Mouse (Mus musculus) B cell, adult 2 months (primary cell): ENCODE measurements around the gene Itgal.
A peak's percentile ranks its signal among the peaks of the same experiment; 100 is the strongest.
"Not testable (repeated sequence)": the region's sequence is repeated elsewhere in the genome, so short reads cannot be mapped to it uniquely, and the experiment has no call there.

Experiments
- DNase-seq, 2 experiments: peaks; one replicate each; pipeline ENCODE4 v3.0.0; 2022

Gene Itgal

DNA sequence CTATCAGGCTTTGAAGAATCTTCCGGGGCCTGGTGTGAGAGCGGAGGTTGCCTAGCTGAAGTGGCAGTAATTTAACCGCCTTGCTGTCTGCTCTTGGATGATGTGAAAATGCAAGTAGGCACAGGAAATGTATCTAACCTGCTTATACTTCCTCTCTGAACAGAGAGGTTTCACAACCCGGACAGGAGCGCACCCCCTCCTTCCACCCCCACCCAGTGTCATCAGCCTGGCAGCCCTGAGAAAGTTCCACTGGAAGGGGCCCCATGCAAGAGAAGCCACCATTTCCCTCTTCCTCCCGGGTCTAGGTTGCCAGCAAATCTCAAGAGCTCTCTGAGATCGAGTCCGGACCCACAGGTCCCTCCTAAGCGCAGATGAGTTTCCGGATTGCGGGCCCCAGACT, at the start of gene Itgal:
Gene Itgal (plus strand): TSS at position 163 of the 400 bp plus-strand sequence.
- DNase-seq: peak; percentile 68 to 77

DNA sequence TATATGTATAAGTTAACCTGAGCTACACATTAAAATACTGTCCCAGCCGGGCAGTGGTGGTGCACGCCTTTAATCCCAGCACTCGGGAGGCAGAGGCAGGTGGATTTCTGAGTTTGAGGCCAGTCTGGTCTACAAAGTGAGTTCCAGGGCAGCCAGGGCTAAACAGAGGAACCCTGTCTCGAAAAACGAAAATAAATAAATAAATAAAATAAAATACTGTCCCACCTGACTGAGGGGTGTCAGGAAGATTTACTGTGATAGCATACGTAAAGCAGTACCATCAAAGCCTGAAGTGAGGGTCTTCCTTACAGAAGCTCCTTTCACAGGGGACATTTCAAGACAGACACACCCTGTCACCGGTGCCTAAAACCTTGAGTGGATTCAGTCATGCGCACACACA, 45.5 kb upstream of the Itgal start:
- not testable (repeated sequence) for DNase-seq

DNA sequence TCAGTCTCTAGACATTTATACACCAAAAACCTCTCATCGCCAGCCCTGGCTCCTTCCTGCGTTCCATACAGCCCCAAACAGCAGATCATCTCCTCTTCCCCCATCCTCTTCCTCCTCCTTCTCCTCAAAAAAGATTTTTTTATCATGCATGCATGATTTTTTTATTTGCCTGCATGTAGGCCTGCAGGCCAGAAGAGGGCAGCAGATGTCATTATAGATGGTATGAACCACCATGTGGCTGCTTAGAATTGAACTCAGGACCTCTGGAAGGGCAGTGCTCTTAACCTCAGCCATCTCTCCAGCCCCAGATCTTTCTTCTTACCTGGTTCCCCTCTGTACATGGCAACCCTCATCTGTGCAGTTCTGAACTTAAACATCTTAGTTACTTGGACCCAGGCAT, 43.6 kb upstream of the Itgal start:
- peak; percentile 53 to 54 for DNase-seq

DNA sequence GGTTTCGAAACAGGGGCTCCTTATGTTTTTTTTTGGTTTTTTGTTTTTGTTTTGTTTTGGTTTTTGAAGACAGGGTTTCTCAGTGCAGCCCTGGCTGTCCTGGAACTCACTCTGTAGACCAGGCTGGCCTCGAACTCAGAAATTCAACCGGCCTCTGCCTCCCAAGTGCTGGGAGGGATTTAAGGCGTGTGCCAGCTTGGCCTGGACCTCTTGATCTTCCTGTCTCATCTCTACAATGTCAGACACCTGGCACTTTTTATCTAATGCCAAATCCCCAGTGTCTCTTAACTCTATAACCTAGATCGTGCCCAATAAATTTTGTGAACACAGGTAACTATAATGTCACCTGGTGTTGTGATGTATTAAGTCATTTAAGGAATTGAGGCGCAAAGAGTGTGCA, 42.7 kb upstream of the Itgal start:
- no peak for DNase-seq

DNA sequence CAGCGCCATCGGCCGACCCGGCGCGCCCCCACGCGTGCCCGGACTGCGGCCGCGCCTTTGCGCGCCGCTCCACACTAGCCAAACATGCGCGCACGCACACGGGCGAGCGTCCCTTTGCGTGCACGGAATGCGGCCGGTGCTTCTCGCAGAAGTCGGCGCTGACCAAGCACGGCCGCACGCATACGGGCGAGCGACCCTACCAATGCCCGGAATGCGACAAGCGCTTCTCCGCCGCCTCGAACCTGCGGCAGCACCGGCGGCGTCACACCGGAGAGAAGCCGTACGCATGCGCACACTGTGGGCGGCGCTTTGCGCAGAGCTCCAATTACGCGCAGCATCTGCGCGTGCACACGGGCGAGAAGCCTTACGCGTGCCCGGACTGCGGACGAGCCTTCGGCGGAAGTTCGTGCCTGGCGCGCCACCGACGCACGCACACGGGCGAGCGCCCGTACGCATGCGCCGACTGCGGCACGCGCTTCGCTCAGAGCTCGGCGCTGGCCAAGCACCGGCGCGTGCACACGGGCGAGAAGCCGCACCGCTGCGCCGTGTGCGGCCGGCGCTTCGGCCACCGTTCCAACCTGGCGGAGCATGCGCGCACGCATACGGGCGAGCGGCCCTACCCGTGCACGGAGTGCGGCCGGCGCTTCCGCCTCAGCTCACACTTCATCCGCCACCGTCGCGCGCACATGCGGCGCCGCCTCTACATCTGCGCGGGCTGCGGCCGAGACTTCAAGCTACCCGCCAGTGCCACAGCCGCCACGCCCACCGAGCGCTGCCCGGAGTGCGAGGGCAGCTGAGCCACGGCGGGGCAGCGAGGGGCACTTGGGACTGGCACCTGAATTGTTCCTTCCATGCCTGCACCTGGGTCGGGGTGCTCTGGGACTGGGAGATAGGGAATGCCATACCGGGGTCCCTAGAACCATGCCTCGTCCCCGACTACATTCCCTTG, 42.0 kb upstream of the Itgal start:
- DNase-seq: peak; percentile 92 to 94

DNA sequence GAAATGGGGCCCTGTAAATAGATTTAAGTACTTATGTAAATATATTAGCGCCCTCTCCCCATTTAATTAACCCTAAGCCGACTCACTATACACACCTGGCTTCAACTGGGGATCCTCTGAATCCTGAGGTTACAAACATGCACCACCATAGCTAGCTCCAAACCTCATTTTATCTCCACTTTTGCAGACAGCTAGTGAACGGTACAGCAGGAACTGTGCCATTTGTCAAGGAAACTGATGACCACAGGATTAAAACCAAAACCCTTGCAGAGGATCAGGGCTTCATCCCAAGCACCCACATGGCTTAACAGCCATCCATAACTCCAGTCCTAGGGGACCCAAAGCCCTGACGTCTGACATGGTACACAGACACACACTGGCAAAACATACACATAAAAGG, 41.1 kb upstream of the Itgal start:
- no peak for DNase-seq

DNA sequence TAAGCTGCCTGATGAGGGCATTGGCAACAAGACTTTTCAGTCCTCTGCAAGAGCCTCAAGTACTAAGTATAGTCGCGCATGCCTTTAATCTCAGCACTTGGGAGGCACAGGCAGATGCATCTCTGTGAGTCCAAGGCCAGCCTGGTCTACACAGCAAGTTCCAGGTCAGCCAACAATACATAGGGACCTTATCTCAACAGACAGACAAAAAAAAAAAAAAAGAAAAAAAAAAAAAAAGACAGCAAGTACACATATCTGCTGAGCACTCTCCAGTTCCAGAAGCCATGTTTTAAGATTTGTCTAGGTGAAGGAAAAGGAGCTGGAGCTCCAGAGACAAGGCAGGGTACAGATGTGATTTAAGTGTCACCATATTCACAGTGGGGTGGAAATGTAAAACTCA, 40.1 kb upstream of the Itgal start:
- no peak for DNase-seq

DNA sequence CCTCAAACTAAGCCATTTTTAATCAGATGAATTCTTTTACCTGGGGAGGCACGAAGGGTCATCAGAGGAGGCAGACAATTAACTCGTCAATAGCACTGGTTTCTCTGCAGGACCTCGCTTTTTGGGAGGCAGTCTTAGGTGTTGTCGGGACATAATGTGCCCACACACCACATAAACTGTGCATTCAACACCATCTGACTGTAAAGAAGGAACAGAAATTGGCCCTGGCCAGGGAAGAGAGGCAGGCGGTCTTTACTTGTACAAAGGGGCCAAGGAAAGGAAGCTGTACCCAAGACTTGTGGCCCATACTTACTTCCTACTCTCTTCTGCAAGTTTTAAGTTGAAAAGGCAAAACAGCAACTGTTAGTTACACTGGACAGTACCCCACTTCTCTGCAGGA, 39.5 kb upstream of the Itgal start:
- no peak for DNase-seq

DNA sequence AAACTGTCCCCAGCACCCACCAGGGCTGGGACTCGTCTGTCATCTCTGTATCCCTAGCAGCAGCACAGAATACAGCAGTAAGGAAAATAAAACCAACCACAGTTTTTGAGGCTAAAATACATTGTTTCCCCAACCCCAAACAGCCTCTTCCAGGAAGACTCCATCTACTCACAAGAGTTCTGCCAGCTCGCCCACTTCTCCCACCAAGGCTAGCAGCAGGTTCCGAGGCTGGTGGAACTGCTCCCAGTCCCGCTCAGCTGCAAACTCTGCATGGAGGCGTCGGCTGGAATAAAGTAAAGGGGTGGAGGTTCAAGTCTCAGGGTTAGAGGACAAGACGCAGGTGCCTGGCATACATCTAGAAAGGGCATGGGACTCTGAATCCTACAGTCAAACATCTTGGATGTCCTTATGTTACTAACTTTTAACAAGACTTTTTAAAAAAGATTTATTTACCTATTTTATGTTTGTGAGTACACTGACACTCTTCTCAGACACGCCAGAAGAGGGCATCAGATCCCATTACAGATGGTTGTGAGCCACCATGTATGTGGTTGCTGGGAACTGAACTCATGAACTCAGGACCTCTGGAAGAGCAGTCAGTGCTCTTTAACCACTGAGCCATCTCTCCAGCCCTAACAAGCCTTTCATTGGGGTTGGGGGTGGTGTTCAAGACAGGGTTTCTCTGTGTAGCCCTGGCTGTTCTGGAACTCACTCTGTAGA, 36.7 kb upstream of the Itgal start:
- no peak for DNase-seq

DNA sequence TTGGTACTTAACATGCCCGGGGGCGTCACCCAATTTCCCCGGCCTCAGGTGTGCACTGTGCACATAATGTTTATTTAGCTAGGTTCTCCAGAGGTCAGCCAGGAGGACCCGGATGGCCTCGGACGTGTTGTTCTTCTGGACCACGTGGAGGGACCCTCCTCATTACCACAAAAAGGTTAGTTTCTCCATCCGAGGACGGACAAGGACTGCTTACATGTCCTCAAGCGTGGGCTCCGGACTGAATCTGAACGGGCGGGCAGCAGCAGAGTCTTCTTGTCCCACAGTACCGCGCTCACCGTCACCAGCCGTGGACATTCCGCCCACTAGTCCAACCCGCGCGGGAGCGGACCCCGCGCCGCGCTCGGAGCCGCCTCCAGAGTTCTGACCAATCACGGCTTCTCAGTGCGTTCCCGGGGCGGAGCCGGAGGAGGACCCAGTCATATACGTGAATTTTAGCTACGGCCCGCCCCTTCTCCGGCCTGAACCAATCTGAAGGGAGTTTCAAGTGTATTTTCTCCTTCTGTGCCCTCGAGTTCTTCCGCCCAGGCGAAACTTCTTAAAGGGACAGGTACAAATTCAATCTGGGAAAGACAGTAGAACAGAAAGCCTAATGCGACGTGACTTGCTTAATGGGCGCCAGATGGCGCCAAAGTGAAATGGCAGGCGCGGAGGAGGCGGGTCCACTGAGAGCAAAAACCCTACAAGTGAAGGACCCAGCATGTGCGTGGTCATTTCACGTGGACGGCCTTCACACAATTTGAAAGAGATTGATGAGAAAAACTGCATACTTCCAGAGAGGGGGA, 35.5 kb upstream of the Itgal start, which contains the start of gene Dctpp1:
Gene Dctpp1 (minus strand): TSS at position 401 of the 803 bp plus-strand sequence.
- peak; percentile 95 to 96 for DNase-seq

DNA sequence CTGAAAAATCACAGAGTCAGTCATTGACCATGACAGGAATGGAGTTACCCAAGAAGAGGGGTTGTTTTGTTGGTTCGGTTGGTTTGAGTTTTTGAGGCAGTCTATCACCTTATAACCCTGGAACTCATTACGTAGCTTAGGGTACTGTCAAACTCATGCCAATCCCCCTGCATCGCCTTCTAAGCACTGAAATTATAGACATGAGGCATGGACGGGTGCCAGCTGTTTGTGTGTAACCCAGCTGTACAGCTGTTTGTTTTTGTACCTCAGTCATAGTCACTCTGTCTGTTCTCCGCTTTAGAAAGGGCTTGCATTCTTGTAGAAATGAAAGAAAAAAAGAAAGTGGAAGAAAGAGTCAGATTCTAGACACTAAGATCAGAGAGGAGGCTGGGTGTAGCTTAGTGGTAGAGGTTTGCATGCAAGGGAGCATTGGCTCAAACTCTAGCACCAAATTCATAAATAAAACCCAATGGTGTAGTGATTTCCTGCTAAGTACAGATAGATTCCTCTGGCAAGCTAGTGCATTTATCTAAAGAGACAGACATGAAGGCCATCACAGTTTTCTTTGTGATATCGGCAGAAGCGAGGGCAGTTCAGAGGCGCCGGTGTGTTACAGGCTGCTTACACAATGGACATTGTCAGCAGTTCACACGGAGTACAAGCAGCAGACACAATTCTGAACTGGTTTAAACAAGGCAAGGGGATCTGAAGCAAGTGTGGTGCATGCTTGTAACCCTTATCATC, 33.7 kb upstream of the Itgal start:
- no peak for DNase-seq

DNA sequence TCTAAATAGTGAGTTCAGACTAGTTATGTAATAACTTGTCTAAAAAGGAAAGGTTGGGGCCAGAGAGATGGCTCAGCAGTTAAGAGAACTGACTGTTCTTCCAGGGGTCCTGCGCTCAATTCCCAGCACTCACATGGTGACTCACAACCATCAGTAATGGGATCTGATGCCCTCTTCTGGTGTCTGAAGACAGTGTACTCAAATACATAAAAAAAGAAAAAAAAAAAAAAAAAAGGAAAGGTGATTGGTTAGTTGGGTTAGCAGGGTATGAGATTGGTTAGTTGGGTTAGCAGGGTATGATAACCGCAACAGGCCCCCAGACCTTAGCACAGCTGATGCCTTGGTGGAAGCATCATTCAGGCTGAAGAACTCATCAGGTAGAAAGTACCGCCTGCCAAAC, 32.5 kb upstream of the Itgal start:
- DNase-seq: no peak

DNA sequence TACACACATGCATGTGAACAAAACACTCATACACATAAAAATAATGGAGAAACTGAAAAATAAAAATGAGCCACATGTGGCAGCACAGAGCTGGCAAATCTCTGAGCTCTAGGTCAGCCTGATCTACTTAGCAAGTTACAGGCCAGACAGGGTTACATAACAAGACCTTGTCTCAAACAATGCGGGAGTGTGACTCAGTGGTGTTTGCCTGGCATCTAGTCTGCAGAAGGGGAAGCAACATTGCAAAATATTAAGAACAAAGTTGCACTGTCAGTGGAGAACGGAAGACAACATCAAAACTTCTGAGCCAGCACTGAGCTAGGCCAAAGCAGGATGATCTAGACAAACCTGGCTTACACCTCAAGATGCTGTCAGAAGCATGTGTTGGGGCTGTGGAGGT, 25.8 kb upstream of the Itgal start:
- no peak for DNase-seq

DNA sequence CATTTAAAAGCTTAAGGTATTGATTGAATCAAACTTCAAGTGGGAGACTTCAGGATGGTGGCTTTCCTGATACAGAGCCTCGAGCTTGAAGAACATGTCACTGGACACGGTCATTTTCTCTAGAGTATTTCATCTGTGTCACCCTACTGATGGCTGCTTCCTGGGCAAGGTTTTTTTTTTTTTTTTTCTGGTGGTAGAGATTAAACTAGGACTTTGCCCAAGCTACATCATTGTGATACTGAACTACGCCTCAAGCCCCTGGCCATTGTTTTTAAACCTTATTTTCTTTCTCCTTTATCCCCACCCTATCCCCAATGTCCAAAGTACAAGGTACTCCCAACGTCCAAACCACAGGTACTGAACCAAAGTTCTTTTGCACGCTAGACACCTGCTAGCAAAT, 25.4 kb upstream of the Itgal start:
- no peak for DNase-seq

DNA sequence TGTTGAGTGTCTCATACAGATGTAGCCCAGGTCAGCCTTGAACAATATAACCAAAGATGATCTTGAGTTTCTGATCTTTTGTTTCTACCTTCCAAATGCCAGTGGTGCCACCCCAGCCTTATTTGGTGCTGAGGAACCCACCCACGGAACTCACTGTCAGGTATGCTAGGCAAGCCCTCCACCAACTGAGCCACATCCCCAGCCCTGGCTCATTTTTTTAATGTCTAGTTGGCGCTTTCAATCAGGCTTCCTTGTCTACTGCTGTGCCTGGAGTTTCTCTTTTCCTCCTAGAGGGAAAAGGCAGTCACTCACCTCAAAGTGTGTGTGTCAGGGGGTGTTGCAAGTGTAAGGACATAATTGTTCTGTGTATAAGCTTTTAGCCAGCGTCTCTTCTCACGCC, 25.0 kb upstream of the Itgal start:
- no peak for DNase-seq

DNA sequence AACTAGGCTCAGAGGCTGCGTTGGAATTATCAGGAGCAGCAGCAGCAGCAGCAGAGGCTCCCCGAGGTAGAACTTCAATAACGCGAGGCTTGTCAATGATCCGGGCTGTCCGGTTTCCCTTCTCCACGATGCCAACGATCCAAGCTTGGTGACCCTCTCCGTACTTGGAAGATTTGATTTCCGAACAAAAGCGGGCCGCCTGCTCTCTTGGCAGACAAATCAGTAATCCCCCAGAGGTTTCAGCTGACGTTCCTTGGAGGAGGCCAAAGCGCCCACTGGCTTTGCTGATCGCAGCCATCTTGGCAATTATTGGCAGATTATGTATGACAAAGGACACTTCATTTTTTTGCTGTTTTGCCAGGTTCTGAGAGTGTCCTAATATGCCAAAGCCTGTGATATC, 23.5 kb upstream of the Itgal start:
- DNase-seq: no peak

DNA sequence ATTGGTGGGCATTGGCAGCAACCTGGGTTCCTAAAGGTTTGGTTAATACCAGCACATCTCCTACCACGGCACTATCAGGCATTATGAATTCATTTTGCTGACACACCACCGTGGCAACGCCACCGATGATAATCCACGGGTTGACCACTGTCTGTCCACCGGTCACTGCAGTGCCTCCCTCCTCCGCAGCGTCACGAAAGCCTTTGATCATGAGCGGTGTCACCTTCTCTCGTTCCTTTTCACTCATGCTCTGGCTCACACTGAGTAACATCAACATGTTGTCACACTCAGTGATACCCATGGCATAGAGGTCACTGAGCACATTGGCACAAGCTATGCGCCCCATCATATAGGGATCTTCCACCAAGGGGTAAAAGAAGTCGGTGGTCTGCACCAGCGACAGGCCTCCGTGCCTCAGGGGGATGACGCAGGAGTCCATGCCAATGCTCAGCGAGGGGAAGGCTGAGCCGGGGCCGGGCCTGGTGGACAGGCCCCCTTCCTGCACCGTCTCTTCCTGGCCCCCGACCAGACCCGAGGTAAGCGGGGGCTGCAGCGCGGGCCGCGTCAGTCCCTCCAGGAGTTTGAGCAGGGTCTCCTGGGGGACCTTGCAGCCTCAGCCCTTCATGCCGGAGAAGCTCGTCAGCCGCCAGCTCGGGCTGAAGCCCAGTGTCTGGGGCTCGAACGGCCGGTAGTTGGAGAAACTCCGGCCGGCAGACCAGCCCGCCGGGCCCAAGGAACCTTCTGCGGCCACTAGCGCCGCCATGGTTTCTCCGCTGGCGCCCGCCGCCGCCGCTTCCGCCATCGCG, 22.7 kb upstream of the Itgal start:
- no peak for DNase-seq

DNA sequence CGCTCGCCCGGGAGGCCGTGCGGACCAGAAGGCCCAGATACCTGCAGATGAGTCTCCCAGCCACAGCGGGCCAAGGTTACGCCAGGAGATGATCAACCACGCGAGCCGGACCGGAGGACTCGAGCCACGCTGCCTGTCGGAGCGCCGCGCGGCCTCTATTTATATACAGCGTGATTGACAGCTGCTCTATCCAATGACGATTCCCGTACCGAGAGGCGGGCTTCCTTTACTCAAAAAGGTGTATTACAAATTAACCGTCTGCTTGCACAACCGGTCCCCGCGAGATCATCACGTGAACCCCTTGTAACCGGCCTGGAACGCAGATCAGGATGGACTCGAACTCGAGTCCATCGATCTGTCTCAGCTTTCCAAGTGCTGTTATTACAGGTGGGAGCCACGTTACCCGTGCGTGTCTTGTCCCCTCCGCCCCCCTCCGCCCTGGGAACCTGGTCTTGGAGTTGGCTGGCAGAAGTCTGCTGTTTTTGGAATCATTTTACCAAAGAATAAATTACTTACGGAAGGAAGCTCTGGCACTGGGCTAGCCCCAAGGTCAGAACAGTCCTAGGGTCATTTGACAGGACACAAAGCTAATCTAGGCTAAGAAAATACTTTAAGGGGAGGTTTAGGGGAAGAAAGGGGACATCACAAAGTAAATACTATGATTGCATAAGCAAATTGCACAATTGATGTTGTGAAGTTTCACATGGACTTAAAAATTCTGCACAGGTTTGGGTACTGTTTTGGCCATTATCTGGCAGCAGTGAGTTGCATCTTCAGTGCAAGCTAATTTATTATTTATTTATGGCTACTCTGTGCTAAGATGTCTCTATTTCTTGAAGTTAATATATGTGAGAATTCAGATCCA, 21.9 kb upstream of the Itgal start, which contains the start of gene Sephs2:
Gene Sephs2 (minus strand): TSS at position 131 of the 865 bp plus-strand sequence.
- DNase-seq: peak; percentile 93

DNA sequence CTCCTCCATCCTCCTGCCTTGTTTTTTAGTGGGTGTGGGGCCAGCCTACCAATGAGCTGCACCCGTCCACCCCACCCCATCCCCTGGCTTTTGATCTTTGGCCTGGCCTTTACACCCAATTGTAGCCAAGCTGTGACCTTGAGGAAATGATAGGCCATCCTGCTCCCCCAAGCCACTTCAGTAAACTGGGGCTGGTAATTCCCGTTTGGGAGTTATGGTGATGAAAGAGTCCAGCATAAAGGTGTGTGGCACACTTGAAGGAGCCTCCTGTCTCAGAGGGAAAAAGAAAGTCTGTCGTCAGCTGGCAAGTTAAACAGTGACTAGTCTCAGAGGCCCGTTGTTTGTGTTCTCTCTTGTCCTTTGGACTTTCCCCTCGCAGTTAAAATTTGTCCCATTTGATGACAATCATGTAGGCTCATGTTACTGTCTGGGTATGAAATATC, 19.5 kb upstream of the Itgal start:
- DNase-seq: no peak

DNA sequence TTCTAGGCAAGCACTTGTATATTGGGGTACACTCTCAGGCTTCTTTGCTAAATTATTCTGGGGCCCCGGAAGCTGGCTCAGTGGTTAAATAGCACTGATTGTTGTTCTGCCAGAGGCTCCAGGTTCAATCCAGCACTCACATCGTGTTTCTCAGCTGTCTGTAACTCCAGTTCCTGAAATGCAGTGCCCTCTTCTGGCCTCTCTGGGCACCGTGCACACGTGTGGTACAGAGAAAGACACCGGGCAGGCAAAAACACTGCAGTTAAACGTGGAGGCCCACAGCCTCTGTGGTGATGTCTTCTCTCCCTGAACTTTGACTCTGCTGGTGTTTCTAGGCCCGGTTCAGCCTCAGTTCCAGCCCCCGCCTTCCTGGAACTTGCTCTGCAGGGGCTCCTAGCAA, 17.7 kb upstream of the Itgal start:
- peak; percentile 58 to 66 for DNase-seq
